In genomic region chr11:53958984-53959383, GRCm38 (mm10) we compare ENCODE assay signal across 9 mouse cellular contexts. TPM values are rescaled to one million over a fixed set of nuclear protein-coding genes. Genes with fewer than 3 reads are reported as not detected.
A peak's percentile ranks its signal among the peaks of the same experiment; 100 is the strongest.
DNase-seq lines count a peak whose midpoint lies in the region; ATAC-seq and TF ChIP-seq lines count a peak whose summit lies in the region.
"Had no signal": no experiment of that assay in that cellular context is flagged by ENCODE, and none has a peak within 500 bp of the region (broad histone marks: within the 10 kb centered on the region; RNA-seq: fewer than 3 reads in every experiment).

No protein-coding gene starts in this region.

- peak; percentile 21 for TF ChIP-seq CTCF in E14TG2a.4 (conservative IDR thresholded peaks at IDR 0.05; ENCODE audit: low read length)
- peak; percentile 62 for TF ChIP-seq CTCF in kidney, postnatal 0 days (IDR thresholded peaks at IDR 0.05; ENCODE audit: low read depth)

- H3K9ac ChIP-seq in liver, embryonic 11.5 days (ENCODE audit: low read depth, low read length), result no peak overlapping the region
- no peak overlapping the region for H3K9ac ChIP-seq in kidney, postnatal 0 days (ENCODE audit: low read depth, low read length)
- H3K9ac ChIP-seq in forebrain, embryonic 15.5 days (replicated peaks), result no peak overlapping the region
- H3K9ac ChIP-seq: embryonic facial prominence, embryonic 13.5 days; limb, embryonic 12.5 days had no signal

- ATAC-seq in liver, embryonic 11.5 days (replicated peaks; ENCODE audit: low FRiP score), result no peak
- no peak for ATAC-seq in kidney, postnatal 0 days (replicated peaks; ENCODE audit: low FRiP score, low read depth)
- ATAC-seq in forebrain, embryonic 15.5 days (replicated peaks), result no peak

- H3K4me1 ChIP-seq in liver, embryonic 11.5 days (replicated peaks; ENCODE audit: control insufficient read depth, insufficient read depth, low read length), result no peaks in the 10 kb centered on the region
- no peaks in the 10 kb centered on the region for H3K4me1 ChIP-seq in E14TG2a.4 (replicated peaks; ENCODE audit: low read depth, low read length)
- H3K4me1 ChIP-seq in kidney, postnatal 0 days (replicated peaks; ENCODE audit: insufficient read depth, low read length), result no peaks in the 10 kb centered on the region
- no peaks in the 10 kb centered on the region for H3K4me1 ChIP-seq in forebrain, embryonic 15.5 days
- H3K4me1 ChIP-seq: embryonic facial prominence, embryonic 13.5 days; limb, embryonic 12.5 days had no signal

- no peak overlapping the region for H3K4me2 ChIP-seq in liver, embryonic 11.5 days
- no peak overlapping the region for H3K4me2 ChIP-seq in kidney, postnatal 0 days (ENCODE audit: low read length)
- no peak overlapping the region for H3K4me2 ChIP-seq in forebrain, embryonic 15.5 days (replicated peaks)
- H3K4me2 ChIP-seq: embryonic facial prominence, embryonic 13.5 days; limb, embryonic 12.5 days had no signal

- 47% methylated on average over 3 of the region's 3 CpGs for WGBS in liver, embryonic 11.5 days
- 40% methylated on average over 3 of the region's 3 CpGs for WGBS in kidney, postnatal 0 days
- WGBS in forebrain, embryonic 15.5 days, result 64% methylated on average over 3 of the region's 3 CpGs

- no peaks in the 10 kb centered on the region for H3K9me3 ChIP-seq in liver, embryonic 11.5 days (ENCODE audit: control insufficient read depth, low read length)
- H3K9me3 ChIP-seq in E14TG2a.4 (ENCODE audit: low read length), result no peaks in the 10 kb centered on the region
- no peaks in the 10 kb centered on the region for H3K9me3 ChIP-seq in kidney, postnatal 0 days (replicated peaks; ENCODE audit: low read length)
- H3K9me3 ChIP-seq in forebrain, embryonic 15.5 days, result no peaks in the 10 kb centered on the region
- H3K9me3 ChIP-seq: embryonic facial prominence, embryonic 13.5 days; limb, embryonic 12.5 days had no signal

- DNase-seq in liver, result peak; percentile 5
- DNase-seq in liver, embryonic 11.5 days (ENCODE audit: low spot score), result no peak
- peak; percentile 23 for DNase-seq in R1 (ENCODE audit: low read depth, low spot score)
- peak; percentile 38 for DNase-seq in kidney, postnatal 0 days (ENCODE audit: low spot score)
- DNase-seq in spleen, adult 18-20 months, result no peak

- H3K27ac ChIP-seq in liver, embryonic 11.5 days (ENCODE audit: low read depth, low read length), result no peak overlapping the region
- H3K27ac ChIP-seq in kidney, postnatal 0 days, result no peak overlapping the region
- no peak overlapping the region for H3K27ac ChIP-seq in forebrain, embryonic 15.5 days (replicated peaks)
- H3K27ac ChIP-seq: embryonic facial prominence, embryonic 13.5 days; limb, embryonic 12.5 days had no signal

- no peak overlapping the region for H3K4me3 ChIP-seq in liver, embryonic 11.5 days (ENCODE audit: low read depth, low read length)
- no peak overlapping the region for H3K4me3 ChIP-seq in E14TG2a.4 (replicated peaks; ENCODE audit: low read length)
- H3K4me3 ChIP-seq in kidney, postnatal 0 days (replicated peaks; ENCODE audit: low read depth, low read length), result no peak overlapping the region
- no peak overlapping the region for H3K4me3 ChIP-seq in forebrain, embryonic 15.5 days
- H3K4me3 ChIP-seq: embryonic facial prominence, embryonic 13.5 days; limb, embryonic 12.5 days had no signal

- no peaks in the 10 kb centered on the region for H3K36me3 ChIP-seq in liver, embryonic 11.5 days (ENCODE audit: control insufficient read depth, insufficient read depth, low read length)
- H3K36me3 ChIP-seq in E14TG2a.4 (ENCODE audit: insufficient read depth, low read length), result no peaks in the 10 kb centered on the region
- no peaks in the 10 kb centered on the region for H3K36me3 ChIP-seq in kidney, postnatal 0 days (ENCODE audit: insufficient read depth, low read length)
- H3K36me3 ChIP-seq in forebrain, embryonic 15.5 days, result no peaks in the 10 kb centered on the region
- H3K36me3 ChIP-seq: embryonic facial prominence, embryonic 13.5 days; limb, embryonic 12.5 days had no signal

- H3K27me3 ChIP-seq in liver, embryonic 11.5 days (replicated peaks; ENCODE audit: control insufficient read depth, insufficient read depth, low read length), result no peaks in the 10 kb centered on the region
- H3K27me3 ChIP-seq in E14TG2a.4 (ENCODE audit: insufficient read depth, low read length), result no peaks in the 10 kb centered on the region
- H3K27me3 ChIP-seq in kidney, postnatal 0 days (ENCODE audit: insufficient read depth, low read length), result no peaks in the 10 kb centered on the region
- no peaks in the 10 kb centered on the region for H3K27me3 ChIP-seq in forebrain, embryonic 15.5 days
- H3K27me3 ChIP-seq: embryonic facial prominence, embryonic 13.5 days; limb, embryonic 12.5 days had no signal

RNA-seq across cellular contexts. Expression of gene Slc22a21, which starts 21.1 kb away (rescaled TPM):
- polyA plus RNA-seq in liver, embryonic 11.5 days (2014; fragmentation: Nextera tagmentation; extraction: Ambion mirVana), result 1.3 and 2.1 TPM in 2 replicates
- 5.6 and 6.0 TPM in 2 replicates for polyA plus RNA-seq in kidney, postnatal 0 days (2015; fragmentation: Nextera tagmentation; extraction: Ambion mirVana)
- 0.84 and 1.2 TPM in 2 replicates for polyA plus RNA-seq in forebrain, embryonic 15.5 days (2015; fragmentation: Nextera tagmentation; extraction: Ambion mirVana)

Comparison
In these comparisons a context has a peak if more than half of its experiments do, and no peak if none do; other contexts are left out.
1. DNase-seq: peak in liver (single experiment), R1 (single experiment) and kidney, postnatal 0 days (single experiment); none in liver, embryonic 11.5 days (single experiment) and spleen, adult 18-20 months (0 of 2).